Mouse (Mus musculus): ENCODE measurements at regions not wholly inside any gene's neighbourhood (a gene's known extent, or its start where the extent isn't known, plus 50 kb on each side); places are given as distances from the start of the nearest gene placed in this dataset.

GRCm38 (mm10) chr6:141148417-141149169, 100.5 kb upstream of the Pde3a start:
- TF ChIP-seq CTCF (IDR thresholded peaks at IDR 0.05; ENCODE audit: insufficient read depth, low read length) = no peak
- TF ChIP-seq POLR2A (IDR thresholded peaks at IDR 0.05; ENCODE audit: borderline replicate concordance, extremely low read depth, low read depth, low read length) = no peak
- 70% methylated on average over 5 of the region's 5 CpGs for WGBS
- H3K4me1 ChIP-seq (ENCODE audit: control insufficient read depth, insufficient read depth, low read length) = no peaks in the 10 kb centered on the region
- DNase-seq = no peak
- H3K4me3 ChIP-seq (replicated peaks; ENCODE audit: extremely low read depth, low read depth, low read length) = no peak overlapping the region

DNA sequence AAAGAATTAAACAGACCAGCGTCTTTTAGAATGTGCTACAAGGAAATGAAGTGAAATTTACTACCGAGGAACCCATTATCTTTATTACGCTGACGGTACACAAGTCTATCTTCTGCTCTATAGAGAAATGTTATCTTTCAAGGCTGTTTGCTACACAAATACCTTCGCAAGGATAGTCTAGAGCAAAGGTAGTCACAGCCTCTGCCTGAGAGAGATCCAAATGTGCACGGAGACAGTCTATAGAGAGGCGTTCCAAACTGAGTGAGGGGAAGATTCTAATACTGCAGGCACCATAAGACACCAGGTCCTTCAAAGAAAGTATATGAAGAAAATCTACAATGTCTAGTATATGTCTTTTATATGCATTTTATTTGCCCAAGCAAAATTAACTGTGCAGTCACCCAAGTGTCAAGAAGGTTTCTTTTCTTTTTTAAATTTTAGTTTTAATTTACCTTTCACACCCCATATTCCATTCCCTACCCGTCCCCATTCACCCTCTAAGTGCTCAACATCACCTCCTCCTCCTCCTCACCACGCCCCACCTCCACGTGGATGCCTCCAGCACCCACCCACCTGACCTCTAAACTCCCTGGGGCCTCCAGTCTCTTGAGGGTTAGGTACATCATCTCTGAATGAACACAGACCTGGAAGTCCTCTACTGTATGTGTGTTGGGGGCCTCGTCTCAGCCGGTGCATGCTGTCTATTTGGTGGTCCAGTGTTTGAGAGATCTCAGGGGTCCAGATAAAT, 99.7 kb upstream of the Pde3a start:
- WGBS = 83% methylated on average over 12 of the region's 12 CpGs
- Histone ChIP-seq H3K4me1 (ENCODE audit: control insufficient read depth, insufficient read depth, low read length) (no peaks in the 10 kb centered on the region), H3K4me3 (replicated peaks; ENCODE audit: extremely low read depth, low read depth, low read length) (no peak overlapping the region)
- TF ChIP-seq POLR2A (IDR thresholded peaks at IDR 0.05; ENCODE audit: borderline replicate concordance, extremely low read depth, low read depth, low read length) (no peak), CTCF (IDR thresholded peaks at IDR 0.05; ENCODE audit: insufficient read depth, low read length) (no peak)
- no peak for DNase-seq

DNA sequence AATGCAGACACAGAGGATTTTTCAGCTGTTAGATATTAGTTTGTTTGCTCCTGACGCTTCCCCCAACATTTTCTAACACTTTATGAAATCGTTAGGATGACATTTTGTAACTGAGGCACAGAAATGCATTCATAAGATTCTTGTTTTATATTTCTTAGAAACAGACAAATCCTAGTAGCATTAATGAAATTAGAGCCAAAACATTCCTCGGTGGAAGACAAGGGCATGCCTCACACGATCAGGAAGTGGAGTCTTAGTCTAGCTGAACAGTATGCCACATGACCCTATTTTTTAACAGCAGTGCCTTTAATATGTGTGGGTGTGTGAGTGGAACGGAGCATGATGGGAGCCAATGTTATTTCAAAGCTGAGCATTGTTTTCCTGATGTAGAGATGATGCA, 89.7 kb upstream of the Pde3a start:
- Histone ChIP-seq H3K4me1 (ENCODE audit: control insufficient read depth, insufficient read depth, low read length) (no peaks in the 10 kb centered on the region; the same call in 1 of the 2 replicates), H3K4me3 (replicated peaks; ENCODE audit: extremely low read depth, low read depth, low read length) (no peak overlapping the region)
- no peak for TF ChIP-seq CTCF (IDR thresholded peaks at IDR 0.05; ENCODE audit: insufficient read depth, low read length)
- TF ChIP-seq POLR2A (IDR thresholded peaks at IDR 0.05; ENCODE audit: borderline replicate concordance, extremely low read depth, low read depth, low read length) = no peak
- DNase-seq = no peak
- 49% methylated on average over 5 of the region's 5 CpGs for WGBS

- 67% methylated on average over 3 of the region's 3 CpGs for WGBS
- no peaks in the 10 kb centered on the region; the same call in 1 of the 2 replicates for H3K4me1 ChIP-seq (ENCODE audit: control insufficient read depth, insufficient read depth, low read length)
- DNase-seq = no peak
- H3K4me3 ChIP-seq (replicated peaks; ENCODE audit: extremely low read depth, low read depth, low read length) = no peak overlapping the region
- TF ChIP-seq POLR2A (IDR thresholded peaks at IDR 0.05; ENCODE audit: borderline replicate concordance, extremely low read depth, low read depth, low read length) = no peak
- no peak for TF ChIP-seq CTCF (IDR thresholded peaks at IDR 0.05; ENCODE audit: insufficient read depth, low read length)
These were observed 87.3 kb upstream of the Pde3a start for GRCm38 (mm10) chr6:141161626-141162233.

DNA sequence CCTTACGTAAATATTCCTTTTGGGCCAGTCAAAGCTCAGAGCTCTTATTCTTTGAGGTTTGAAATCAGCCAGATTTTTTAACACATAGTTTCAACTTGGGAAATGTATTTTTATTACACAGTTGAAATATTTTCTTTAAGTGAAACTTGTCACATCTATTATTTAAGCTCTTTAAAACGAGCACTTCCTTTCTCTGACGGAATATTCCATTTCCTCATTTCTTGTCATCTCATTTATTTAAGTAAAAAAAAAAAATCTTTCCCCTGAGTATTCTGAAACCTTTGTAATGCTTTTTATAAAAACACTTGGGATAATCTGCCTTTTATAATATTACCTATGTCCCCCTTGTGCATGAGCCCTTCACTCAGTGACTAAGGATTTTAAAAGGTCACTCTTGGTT, 81.8 kb upstream of the Pde3a start:
- no peak for DNase-seq
- no peaks in the 10 kb centered on the region for H3K4me1 ChIP-seq (ENCODE audit: control insufficient read depth, insufficient read depth, low read length)
- no peak overlapping the region for H3K4me3 ChIP-seq (replicated peaks; ENCODE audit: extremely low read depth, low read depth, low read length)
- WGBS = 37% methylated on average over 3 of the region's 3 CpGs
- TF ChIP-seq CTCF (IDR thresholded peaks at IDR 0.05; ENCODE audit: insufficient read depth, low read length) (no peak), POLR2A (IDR thresholded peaks at IDR 0.05; ENCODE audit: borderline replicate concordance, extremely low read depth, low read depth, low read length) (no peak)

DNA sequence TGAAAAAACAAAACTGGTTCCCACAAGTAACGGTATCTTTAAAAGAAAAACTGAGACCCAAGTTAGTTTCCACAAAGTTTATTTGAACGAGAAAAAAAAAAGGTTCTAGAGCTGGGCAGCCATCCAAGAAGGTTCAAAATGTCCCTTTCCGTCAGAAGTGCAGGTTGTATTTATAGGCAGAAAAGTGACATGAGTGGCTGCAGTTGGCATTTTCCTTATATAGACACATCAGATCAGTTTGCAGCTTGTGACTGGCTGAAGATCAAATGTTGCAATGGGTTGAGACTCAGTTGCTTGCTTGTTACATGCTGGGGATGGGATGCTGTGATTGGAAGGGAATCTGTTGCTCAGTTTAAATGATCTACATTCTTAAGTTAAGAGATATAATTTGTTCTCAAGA, 80.7 kb upstream of the Pde3a start:
- TF ChIP-seq POLR2A (IDR thresholded peaks at IDR 0.05; ENCODE audit: borderline replicate concordance, extremely low read depth, low read depth, low read length) (no peak), CTCF (IDR thresholded peaks at IDR 0.05; ENCODE audit: insufficient read depth, low read length) (no peak)
- DNase-seq = no peak
- Histone ChIP-seq H3K4me3 (replicated peaks; ENCODE audit: extremely low read depth, low read depth, low read length) (no peak overlapping the region), H3K4me1 (ENCODE audit: control insufficient read depth, insufficient read depth, low read length) (no peaks in the 10 kb centered on the region)
- WGBS = 16% methylated on average over 3 of the region's 3 CpGs

GRCm38 (mm10) chr6:141183782-141184181, 65.3 kb upstream of the Pde3a start:
- TF ChIP-seq CTCF (IDR thresholded peaks at IDR 0.05; ENCODE audit: insufficient read depth, low read length) (no peak), POLR2A (IDR thresholded peaks at IDR 0.05; ENCODE audit: borderline replicate concordance, extremely low read depth, low read depth, low read length) (no peak)
- no peak for DNase-seq
- 93% methylated on average over 1 of the region's 1 CpGs for WGBS
- Histone ChIP-seq H3K4me1 (ENCODE audit: control insufficient read depth, insufficient read depth, low read length) (no peaks in the 10 kb centered on the region; the same call in 1 of the 2 replicates), H3K4me3 (replicated peaks; ENCODE audit: extremely low read depth, low read depth, low read length) (no peak overlapping the region)

GRCm38 (mm10) chr6:141188036-141188435, 61.0 kb upstream of the Pde3a start:
- DNase-seq = no peak

GRCm38 (mm10) chr6:141189093-141189492, 60.0 kb upstream of the Pde3a start:
- 86% methylated on average over 5 of the region's 5 CpGs for WGBS
- no peak overlapping the region for H3K4me3 ChIP-seq (replicated peaks; ENCODE audit: extremely low read depth, low read depth, low read length)
- no peak for DNase-seq
- TF ChIP-seq CTCF (IDR thresholded peaks at IDR 0.05; ENCODE audit: insufficient read depth, low read length) (no peak), POLR2A (IDR thresholded peaks at IDR 0.05; ENCODE audit: borderline replicate concordance, extremely low read depth, low read depth, low read length) (no peak)
- no peaks in the 10 kb centered on the region; the same call in 1 of the 2 replicates for H3K4me1 ChIP-seq (ENCODE audit: control insufficient read depth, insufficient read depth, low read length)

More at GRCm38 (mm10) chr6:141188036-141188435, 61.0 kb upstream of the Pde3a start:
- 24% methylated on average over 3 of the region's 3 CpGs for WGBS
- TF ChIP-seq POLR2A (IDR thresholded peaks at IDR 0.05; ENCODE audit: borderline replicate concordance, extremely low read depth, low read depth, low read length) (no peak), CTCF (IDR thresholded peaks at IDR 0.05; ENCODE audit: insufficient read depth, low read length) (no peak)
- Histone ChIP-seq H3K4me3 (replicated peaks; ENCODE audit: extremely low read depth, low read depth, low read length) (no peak overlapping the region), H3K4me1 (ENCODE audit: control insufficient read depth, insufficient read depth, low read length) (no peaks in the 10 kb centered on the region; the same call in 1 of the 2 replicates)

All from lung, adult 2 months (tissue).